Mouse (Mus musculus): ENCODE measurements around the gene Pdpn.

Pdpn gene

DNA sequence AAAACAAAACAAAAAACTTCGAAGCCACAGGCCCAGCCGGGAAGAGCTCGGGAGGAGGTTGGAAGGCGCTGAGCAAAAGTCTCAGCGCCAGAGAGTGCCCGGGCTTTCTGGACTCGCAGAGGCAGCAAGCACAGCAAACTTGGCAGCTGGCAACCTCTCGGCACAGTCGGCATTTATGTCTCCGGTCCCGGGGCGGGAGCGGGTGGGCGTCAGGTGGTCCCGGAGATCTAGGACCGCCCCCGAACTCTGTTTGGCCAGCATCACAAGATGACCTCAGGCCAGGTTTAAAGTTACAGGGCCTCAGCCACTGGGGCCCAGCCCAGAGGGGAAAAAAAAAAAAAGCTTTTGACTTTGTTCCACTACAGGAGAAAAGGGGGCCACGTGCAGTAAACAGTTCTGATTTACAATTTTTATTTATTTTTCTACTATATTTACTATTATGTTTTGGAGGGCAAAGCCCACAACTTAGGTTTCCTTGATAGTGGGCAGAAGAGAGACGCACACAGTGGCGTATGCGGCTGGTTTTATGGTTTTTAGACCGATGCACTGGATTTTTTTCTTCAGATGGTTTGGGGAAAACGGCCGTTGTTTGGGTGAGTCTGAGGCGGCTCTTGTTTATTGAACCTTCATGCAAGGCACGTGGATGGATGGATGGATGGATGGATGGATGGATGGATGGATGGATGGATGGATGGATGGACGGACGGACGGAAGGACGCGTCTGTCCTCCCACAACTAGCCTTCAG, at the start of gene Pdpn:
TSS of gene Pdpn (minus strand) at position 240 of the 746 bp plus-strand sequence.
- WGBS = 13% methylated on average over 31 of the region's 31 CpGs

DNA sequence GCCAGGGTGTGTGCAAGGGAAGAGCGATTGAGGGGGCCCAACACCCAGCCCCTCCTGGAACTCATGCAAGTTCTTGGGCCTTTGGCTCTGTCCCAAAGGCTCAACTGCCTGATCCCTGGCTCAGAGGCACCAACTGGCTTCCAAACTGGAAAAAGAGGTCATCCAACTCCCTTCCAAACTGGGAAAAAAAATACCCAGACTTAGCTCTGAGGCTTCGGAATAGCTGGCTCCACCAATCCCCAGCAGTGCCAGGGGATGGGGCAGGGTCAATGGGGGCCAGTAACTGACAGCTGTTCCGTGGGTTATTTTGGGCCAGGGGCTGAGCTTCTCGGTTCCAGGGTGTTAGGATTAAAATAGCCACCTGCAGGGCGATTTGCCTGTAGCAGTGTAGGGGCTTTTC, 49.3 kb upstream of the Pdpn start:
- WGBS = 31% methylated on average over 5 of the region's 5 CpGs

DNA sequence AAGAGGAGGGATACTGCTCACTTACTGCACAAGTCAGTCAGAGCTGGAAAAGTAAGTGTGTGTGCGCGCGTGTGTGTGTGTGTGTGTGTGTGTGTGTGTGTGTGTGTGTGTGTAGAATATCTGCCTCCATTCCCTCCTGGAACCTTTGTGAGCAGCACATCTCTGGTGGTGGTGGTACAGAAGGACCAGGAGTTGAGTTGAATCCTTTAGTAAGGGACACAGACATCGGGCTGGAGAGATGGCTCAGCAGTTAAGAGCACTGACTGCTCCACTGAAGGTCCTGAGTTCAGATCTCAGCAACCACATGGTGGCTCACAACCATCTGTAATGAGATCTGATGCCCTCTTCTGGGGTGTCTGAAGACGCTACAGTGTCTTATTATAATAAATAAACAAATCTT, 46.1 kb upstream of the Pdpn start:
- WGBS = 88% methylated on average over 5 of the region's 5 CpGs

DNA sequence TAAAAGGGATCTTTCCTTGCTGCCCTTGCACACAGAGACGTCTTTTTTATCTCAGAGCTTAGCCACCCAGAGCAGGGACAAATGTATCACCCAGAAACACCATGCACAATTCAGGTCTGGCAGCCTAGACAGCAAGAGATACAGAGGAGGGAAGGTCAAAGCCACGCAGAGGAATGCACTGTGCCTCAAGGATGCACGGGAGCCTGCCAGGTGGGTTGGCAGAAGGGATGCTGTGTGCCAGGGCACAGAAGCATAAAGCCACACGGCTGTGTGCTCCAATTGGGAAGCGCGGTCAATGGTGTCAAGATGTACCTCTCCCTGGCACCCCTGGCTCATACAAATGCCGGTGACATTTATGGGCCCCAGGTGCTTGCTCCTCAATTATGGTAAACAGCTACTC, 42.1 kb upstream of the Pdpn start:
- 75% methylated on average over 7 of the region's 7 CpGs for WGBS

DNA sequence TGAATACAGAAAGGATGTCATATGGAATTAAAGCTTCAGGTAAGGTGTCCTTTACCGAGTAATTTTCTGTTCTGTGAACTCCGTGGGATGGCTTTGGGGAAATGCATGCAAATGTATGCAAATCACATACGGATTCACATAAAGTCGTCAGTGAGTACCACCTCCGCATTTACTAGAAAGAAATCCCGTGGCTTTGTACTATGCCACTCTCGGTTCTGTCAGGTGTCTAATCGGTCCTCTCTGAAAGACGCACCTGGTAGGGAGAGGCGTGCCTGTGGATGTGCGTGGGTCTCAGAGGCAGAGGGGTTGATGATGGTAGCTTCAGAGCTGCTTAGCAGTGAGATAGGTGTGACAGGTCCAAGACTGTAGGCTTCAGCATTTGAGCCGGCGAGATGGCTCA, 40.4 kb upstream of the Pdpn start:
- WGBS = 53% methylated on average over 13 of the region's 13 CpGs

DNA sequence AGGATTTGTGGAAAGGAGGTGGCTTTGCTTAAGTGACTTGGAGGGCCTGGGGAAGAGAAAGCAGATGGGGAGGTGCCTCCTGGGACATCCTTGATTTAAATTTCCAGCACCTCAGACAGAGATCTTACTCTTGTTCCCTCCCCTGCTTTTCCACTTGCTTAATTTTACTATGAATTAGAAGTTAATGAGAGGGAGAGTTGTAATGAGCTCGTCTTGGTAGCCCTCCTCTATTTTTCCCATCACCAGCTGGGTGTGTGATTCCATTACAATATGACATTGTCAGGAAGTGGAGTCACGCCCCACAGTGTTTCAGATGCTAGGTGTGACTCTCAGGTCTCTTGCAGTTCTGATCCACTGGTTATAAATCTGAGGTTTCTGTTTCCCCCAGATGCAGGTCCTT, 36.7 kb upstream of the Pdpn start:
- WGBS = 82% methylated on average over 2 of the region's 2 CpGs

DNA sequence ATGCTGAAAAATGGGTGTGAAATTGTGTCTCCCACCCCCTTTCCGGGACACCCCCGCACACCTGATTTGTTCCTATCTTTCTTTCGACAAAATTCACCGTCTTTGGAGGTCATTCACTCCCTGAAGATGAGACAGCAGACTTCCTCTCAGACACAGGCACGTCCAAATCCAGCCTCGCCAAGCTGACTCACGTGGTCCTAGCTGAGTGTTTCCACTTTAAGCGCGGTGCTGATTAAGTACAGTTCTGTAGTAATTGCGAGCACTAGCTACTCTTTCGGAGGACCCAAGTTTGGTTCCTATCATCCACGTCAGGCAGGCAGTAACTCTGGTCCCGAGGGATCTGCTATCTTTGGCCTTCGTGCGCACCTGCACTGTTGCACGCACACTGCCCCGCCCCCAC, 35.6 kb upstream of the Pdpn start:
- WGBS = 69% methylated on average over 17 of the region's 17 CpGs

DNA sequence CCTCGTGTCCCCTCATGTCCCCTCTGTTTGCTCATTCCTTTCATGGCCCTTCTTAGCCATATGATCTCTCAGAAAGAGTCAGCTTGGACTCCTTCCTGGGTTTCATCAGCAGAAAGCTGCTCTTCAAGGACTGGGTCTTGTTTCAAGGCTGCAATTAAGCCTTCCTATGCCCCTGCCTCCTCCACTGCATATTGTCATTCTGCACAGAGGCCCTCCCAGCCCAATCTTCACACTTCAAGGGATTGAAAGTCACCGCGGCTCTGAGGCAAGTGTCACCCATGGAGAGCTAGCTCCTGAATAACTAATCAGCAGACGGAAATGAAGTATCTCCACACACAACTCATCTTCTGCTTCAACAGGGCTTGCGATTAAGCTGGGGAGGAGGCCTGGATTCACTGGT, 34.8 kb upstream of the Pdpn start:
- WGBS = 59% methylated on average over 5 of the region's 5 CpGs

DNA sequence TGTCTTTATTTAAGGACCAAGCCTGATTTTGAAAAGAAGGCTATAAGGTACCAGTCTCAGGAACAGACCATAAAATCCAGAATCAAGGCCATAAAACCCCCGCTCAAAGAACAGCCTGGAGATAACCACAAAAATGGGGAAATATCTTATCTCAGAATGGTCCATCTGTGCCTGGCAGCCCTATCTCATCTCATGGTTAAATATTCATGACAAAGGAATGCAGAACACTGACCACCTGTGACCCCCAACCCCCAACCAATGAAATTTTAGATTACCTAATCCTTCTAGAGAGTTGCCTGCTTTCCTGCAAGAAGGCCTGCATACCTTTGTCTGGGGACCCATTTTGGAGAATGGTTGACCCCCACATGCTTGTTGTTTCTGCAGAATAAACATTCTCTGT, 32.4 kb upstream of the Pdpn start:
- WGBS = 94% methylated on average over 1 of the region's 1 CpGs

DNA sequence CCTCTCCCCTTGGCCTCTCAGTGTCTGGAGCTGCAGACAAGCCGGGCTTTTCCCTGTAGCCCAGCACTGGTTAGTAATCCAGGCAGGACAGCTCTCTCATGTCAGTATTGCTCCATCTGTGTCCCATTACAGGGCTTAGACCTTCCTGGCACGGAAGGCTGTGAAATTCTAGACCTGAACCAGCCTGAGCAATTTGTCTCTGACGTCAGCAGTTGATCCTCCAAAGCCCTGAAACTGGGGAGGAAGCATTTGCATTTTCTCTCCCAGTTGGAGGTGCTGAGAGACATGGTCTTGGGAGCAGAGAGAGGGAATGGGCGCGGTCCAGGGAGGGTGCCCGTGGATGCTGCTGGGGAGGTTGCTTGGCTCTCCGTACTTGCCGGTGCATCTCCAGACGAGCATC, 31.2 kb upstream of the Pdpn start:
- 41% methylated on average over 9 of the region's 9 CpGs for WGBS

DNA sequence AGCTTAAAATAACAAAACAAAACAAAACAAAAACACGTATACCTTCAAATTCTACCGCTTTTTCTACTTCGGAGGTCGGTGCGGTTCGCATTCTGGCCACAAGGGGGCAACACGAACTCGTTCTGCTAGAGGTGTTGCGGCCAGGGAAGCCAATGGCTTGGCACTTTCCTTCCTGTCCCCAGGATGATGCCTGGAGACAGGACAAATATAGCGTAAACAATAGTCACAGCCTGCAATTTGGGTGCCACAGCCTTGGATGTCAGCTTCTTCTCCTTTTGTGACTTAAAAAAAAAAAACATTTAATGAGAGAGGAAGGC, 26.2 kb upstream of the Pdpn start:
- 2% methylated on average over 10 of the region's 10 CpGs for WGBS

DNA sequence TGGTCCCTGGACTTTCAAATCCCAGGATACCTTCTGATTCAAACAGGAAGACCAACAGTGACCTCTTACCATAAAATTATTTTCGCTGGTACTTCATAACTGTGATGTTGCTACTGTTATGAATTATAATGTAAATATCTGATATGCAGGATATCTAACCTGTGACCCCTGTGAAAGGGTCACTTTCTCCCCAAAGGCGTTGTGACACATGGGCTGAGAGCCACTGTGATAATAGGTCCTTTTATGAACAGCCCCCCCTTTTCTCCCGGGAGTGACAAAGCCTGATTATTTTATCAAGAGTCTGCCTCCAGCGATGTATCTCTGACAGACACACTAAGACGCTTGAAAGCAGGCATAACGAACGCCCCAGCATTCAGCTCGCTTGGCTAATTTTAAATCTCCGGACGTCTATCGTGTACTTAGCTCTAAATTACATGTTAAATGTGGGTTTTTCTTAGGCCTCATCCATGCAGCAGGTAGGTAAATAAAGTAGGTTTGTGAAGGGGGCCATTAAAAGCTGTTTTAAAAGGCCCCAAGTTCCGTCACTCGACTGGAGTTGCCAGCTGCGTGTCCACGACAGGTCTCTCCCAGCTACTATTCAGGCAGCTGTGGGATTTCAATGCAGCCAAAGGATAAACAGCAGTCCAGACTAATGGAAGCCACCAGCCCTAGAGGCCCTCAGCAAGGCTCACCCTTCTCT, 25.7 kb upstream of the Pdpn start:
- 15% methylated on average over 15 of the region's 15 CpGs for WGBS

DNA sequence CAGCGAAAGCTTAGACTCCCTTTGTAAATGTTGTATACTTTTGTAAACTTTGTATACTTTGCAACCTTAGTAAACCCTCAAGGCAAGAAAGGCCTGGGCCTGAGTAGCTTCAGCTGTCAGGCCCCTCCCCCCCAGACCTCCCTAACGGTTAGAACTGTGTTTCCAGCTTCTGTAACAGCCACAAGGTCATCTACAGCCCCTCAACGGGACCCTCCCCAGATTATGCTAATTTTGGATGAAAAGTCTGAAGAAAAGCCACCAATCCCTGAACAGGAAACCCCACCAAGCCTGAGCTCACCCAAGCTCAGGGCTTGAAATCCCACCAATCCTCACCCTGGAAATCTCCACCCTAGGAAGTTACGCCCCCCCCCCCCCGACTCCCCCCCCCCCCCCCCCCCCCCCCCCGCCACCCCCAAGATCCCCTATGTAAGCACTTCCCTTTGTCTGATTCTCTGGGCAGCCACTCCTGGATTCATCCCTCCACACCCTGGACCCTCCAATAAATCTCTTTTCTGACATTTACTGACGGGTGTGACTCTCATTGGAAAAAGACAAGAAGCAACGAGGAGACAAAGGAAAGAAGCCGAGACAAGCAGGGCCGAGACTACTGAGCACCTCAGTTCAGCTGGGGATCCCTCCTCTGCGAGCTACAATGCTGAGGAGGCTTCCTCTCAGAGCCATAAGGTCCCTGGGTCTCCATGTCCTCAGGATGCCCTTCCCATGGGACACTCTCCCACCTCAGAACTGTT, 25.0 kb upstream of the Pdpn start:
- 33% methylated on average over 8 of the region's 11 CpGs for WGBS

DNA sequence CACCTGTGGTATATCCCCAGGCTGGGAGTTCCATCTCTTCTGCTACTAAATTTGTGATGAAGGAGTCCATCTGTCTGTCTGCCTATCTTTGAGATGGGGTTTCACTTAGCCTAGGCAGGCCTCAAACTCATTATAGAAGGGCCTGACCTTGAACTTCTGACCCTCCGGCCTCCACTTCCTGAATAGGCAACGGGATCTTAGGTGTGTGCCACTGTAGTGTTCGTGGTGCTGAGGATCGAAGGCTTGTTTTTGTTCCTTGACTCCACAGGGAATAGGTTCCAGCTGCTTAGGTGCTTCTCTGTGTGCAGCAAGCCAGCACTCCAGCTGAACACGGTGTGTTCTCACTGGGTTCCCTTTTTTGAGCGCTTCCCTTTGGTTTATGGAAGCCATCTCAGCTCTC, 13.9 kb upstream of the Pdpn start:
- 79% methylated on average over 6 of the region's 6 CpGs for WGBS

DNA sequence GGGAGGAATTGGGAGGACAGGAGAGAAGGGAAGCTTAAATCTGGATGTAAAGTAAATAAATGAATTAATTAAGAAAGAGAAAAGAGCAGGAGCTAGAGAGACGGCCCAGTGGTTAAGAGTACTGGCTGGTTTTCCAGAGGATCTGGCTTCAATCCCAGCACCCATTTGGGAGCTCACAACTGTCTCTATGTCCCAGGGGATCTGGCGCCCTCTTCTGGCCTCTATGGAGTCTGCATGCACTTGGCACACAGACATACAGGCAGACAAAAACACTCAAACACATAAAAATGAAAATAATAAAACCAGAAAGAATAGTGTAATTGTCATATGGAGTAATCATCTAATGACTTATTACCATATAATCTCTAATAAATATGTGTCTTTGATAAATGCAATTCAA, 12.0 kb upstream of the Pdpn start:
- 25% methylated on average over 2 of the region's 2 CpGs for WGBS

DNA sequence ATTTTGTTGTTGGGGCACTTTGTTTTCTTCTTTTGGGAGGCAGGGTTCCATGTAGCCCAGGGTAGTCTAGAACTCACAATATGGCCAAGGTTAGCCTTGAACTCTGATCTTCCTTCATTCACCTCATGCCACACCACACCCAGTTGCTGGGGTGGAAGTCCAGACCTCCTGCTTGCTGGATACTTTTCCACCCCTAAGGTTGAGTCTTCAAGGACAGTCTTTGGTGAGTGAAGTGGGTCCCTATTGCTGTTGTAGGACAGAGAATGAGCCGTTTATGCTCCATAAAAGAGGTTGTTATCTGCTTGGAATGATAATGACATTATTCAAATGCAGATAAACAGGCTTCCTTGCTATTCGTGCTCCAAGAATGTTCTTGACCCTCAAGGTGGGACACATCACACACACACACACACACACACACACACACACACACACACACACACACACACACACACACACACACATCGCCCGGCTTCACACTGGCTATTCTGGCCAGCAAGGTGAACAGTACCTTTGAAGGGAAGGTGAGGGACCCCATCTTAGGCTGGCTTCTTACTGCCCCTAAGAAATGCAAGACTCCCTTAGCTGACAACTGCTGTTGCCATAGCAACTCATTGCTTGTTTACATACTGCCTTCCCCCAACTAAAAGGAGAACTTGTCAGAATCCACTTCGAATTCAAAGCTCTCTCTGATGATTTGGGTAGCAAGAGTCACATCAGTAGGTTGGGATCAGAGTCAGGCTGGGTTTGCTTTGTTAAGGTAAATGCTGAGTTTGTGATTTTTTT, 6.8 kb upstream of the Pdpn start:
- 63% methylated on average over 5 of the region's 5 CpGs for WGBS

DNA sequence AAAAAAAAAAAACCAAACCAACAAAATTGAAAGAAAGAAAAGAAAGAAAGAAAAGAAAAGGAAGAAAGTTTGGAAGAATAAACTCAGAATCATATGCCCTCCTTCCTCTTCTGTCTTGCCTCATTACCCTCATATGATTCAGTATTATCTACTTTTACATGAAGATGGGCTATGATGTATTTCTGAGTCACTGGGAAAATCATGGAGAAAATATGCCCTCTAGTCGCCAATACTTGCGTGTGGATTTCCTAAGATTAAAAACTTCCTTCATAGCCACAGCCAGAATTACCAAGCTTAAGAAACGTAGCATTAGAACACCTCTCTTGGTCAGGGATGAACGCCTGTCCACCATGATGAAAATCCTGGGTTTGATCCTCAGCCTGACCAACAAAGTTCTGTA, 5.7 kb upstream of the Pdpn start:
- WGBS = 90% methylated on average over 4 of the region's 4 CpGs

DNA sequence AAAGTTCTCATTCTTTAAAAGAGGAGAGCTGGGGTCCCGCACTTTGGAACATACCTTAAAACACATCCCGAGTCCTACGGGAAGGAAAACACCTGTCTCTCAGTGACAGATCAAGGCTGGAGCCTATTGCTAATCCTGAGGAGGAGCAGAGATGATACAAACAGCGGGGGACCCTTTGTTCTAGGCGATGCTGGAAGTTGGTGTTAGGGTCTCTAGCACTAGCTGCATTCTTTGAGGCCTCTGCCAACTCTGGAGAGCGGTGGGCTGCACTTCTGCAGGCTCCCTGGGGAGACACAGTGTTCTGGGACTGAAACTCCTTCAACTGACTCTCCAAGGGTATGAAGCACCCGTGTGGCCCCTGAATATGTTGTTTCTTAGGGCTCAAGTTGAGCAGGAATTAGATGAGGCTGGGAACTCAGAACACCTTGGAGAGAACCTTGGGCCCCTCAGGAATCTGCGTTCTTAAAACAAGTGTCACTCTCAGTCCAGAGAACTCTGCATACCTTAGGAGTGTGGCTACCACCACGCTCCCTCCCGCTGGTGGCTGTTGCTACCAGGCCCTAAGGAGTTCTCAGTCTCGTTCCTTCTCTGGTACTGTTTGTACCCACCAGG, 3.0 kb upstream of the Pdpn start:
- 68% methylated on average over 11 of the region's 11 CpGs for WGBS

DNA sequence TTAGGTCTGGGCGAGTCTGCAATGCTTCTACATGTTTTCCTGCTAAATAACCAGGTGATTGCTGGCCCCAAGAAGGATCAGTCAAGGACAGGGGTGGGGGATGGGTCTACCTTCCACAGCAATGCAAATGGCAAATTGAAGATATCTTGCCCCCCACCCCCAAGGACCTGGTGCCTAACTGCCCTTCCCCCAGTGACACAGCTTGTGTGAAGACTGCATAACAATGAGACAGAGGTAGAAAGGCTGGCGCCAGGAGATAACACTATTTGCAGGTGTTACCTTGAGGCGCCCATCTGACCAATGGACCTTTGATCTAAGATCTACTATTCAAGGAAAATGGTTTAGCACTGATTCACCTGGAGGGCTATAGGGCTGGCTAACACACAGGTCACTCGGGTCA, 2.5 kb upstream of the Pdpn start:
- WGBS = 75% methylated on average over 4 of the region's 4 CpGs

DNA sequence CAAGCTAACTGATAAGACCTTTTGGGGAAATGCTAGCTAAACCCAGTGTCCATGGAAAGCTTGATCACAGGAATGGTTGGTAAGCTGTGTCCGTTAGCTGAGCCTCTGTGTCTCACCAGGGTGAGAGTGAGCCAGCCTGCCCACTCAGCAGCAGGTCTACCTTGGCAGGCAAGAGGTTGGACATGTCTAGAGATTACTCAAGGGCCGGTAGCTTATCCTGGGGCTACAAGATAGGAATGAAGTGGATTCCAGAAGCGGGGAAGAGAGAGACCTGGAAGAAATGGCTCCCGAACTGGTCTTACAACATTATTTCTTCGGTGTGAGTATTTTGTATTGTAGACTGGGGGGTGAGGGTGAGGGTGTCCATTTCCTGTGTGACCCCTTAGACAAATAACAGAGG, 1.7 kb upstream of the Pdpn start:
- WGBS = 82% methylated on average over 5 of the region's 5 CpGs

DNA sequence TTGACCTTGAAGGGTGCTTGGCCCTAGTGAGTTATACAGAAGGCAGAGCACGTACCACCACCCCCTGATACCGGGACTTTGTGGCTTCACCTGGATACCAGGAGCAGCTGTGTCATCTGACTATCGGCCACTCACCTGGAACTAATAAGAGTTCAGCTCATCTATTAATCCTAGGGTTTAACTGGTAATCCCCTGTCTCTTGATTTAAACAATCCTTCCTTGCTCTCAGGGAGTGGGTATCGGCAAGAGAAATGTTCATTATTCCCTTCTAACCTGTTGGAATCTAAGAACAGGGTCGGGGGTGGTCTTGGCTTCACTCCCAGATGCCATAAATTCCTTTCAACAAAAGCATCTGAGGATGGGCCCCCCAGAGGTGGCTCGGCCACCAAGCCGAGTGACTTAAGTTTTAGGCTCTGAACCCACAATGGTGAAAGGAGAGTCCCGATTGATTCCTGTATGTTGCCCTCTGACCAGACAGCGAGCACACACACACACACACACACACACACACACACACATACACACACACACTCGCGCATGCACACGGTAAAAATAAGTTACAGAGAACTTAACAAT, 837 bp upstream of the Pdpn start:
- 50% methylated on average over 12 of the region's 12 CpGs for WGBS

Measured in cerebral cortex, adult 2 months (tissue).